Mouse (Mus musculus): ENCODE data around the gene Cxcl17.

Cxcl17 gene

DNA sequence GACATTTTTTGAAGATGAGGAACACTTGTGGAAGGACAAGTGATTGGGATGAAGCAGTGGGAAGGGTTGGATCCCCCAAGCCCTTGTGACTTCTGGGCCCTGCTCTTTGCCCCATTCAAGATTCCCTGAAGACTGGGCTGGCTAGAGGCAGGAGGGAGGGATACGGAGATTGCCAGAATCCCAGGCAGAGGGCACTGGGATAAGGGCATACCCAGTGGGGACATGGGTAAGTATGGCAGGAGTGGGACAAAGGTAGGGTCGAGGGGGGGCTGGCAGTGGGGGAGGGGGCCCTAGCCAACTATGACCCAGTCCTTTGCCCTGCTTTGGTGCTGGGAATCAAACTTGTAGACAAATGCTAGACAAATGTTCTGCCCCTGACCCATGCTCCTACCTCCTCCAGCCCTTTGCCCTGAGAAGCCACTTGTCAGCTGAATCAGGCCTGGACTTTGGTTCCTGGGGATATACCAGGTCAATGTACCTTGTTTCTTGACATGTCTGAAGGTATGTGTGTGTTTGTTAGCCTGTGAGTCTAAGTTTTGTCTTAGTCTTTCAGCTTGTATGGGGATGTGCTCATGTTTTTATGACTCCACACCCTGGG lies 20.7 kb downstream of the Cxcl17 start:
- no peak for ATAC-seq (ENCODE audit: low TSS enrichment)

DNA sequence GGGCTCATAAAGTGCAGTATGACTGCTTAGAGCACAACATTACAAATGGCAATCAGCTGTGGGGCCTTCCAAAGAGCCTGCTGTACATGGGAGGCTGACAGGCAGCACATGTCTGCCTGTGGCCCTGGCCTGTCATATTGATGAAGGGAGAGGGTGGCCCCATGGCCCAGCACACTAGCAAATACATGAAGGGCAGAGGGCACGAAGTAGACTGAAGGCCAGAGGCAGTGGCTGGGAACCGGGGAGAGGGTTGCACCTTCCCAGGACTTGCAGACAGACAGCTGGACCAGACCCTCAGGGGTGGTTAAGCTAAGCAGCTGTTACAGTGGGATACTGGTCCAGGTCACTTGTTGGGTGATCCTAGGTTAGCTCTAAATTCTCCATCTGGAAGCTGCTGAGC lies 21.7 kb downstream of the Cxcl17 start:
- ATAC-seq (ENCODE audit: low TSS enrichment) = no peak

DNA sequence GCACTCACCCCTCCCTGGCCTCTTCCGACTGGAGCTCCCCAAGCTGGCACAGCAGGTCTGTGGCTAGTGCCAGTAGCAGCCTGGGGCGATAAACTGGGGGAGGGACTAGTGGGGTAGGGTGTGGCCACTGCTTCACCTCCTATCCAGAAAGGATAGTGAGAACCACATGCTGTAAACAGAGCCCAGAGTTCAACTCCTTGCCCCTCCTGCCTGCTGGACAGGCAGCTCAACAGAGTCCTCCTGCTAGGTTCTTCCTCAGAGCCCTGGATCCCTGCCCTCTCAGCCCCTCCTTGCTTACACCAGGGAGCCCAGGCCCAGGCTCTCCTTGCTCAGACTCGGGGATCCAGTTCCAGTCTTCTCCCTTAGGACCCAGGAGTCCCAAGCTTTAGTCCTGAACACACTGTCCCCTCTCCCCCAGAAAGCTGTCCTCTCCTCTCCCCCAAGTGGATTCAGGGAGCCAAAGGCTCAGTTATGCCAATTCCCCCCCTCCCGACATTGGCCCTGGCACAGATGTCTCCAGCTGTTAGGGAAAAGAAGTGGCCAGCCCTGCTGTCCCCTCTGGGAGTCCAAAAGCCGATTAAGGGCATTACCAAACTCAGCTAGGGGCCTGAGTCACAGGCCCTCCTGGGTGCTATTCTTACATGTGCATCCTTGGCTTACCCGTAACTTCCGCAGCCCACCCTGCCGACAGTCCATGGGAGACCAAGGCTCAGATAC lies 22.5 kb downstream of the Cxcl17 start:
- ATAC-seq (ENCODE audit: low TSS enrichment) = peak; percentile 18

DNA sequence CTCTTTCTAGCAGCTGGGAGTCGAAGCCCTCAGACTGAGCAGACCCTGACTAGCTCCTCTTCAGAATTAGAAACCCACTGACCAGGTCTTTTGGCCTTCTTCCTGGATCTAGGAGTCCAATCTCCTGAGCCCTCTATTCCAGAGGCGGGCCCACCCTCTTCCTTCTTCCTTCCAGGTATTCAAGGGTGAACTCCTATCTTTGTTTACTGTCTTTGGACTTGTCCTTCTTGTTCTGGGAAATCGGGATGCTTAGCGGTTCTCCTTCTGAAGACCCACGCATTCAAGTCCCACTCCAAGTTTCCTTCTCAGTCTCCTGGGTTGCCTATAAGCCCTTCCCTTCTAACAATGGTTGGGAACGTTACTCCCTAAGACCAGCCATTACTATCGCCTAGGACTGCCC lies 23.8 kb downstream of the Cxcl17 start:
- ATAC-seq (ENCODE audit: low TSS enrichment) = no peak

DNA sequence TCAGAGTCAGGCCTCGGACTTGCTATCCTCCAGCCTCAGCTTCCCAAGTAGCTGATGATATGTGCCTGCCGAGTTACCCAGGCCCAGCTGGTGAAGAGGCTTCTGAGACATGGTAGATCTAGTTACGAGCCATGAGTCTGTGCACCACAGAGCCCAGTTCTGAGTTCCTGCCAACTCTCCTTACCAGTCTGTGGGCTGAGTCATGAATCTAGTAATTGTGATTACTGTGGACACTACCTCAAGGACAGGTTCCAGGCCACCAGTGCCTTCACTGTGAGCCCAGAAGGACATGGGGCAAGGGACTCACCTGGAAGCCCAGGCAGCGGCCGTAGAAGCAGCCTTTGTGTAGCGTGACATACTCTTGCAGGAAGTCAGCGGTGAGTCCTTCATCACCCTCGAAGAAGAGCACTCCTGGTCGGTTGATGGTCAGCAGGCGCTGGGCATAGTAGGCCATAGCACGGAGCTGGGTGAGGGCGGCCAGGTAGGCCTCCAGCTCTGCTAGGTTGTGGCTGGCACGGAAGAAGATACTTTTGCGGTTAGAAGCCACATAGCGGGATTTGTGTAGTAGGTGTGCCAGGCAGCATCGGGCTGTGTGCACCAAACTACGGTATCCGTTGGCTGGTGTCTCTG lies 24.8 kb downstream of the Cxcl17 start:
- ATAC-seq (ENCODE audit: low TSS enrichment) = no peak

DNA sequence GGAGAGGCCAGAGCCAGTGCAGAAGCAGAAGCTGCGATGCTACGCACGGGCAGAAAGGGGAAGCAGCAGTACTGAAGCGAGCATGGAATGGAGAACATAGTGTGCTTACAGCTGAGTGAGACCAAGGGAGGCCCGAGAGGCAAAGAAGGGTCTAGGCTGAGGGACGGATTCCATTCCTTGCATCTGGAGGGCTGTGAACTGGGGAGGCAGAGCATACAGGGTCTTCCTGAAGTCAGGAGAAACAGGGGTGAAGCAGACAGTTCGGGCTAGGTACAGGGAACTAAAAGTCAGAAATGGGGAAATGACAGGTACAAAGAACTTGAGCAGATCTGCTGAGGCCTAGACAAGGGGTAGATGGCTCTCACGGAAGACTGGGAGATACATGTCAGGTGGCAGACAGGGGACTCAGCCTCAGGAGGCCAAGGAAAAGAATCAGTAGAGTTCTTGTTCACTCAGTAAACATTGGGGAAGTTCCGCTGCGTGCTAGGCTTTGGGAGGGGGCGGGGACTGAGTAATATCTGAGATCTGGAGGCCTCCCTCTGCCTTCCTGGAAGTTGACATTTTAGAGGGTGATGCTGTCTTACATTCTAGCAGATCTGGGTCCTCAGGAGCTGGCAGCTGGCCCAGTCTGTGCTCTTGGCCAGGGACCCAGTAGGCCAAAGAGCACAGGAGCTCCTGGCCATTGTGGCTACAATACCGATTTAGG lies 26.7 kb downstream of the Cxcl17 start:
- ATAC-seq (ENCODE audit: low TSS enrichment) = no peak

DNA sequence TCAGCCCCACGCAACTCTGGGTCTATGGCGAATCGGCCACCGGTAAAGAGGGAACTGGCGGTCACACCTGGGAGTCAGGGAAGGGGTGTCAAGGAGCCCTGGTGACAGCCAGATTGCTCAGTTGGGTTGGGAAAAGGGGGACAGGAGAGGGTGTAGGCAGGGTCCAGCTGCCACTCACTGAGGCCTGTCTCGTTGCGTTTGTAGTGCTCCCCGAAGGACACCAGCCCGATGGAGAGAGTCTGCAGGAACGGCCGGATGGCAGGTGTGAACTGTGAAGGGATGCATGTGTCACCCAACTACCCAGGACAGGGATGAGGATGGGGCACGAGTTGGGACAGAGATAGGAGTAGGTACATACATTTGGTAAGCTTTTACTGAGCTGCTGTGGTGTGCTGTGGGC lies 27.4 kb downstream of the Cxcl17 start:
- no peak for ATAC-seq (ENCODE audit: low TSS enrichment)

DNA sequence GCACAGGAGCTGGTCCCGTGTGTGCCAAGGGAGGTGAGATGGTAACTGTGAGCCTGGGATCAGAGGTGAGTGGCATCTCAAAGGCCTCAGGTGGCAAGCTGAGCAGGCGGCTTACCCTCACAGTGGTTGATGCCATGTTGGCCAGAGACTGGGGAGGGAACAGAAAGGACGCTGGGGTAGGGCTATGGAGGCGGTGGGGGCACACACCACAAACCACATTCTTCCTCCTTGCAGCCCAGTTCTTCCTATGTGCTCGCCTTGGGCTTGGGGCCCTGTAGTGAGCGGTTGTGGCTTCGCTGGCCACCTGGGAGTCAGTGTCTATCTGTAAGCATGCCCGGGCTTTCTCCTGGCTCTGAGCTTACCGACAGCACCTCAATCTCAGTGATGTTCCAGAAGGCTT lies 27.9 kb downstream of the Cxcl17 start:
- no peak for ATAC-seq (ENCODE audit: low TSS enrichment)

DNA sequence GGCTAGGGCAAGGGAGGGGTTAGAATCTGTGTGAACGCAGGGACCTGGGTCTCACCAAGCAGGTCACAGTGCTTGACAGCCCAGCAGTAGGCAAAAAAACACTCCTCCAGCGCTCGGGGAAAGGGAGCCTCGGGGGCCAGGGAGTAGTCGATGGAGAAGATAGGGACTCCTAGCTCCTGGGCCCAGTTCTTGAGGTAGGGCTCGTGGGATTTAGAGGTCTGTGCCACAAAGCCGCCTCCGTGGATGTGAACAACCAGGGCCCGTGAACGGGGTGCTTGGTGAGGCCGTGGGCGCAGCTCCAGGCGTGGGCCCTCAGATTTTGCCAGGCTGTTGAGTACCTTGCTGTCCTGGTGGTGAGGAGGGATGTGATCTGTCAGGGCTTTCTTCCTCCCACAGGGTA lies 28.4 kb downstream of the Cxcl17 start:
- ATAC-seq (ENCODE audit: low TSS enrichment) = no peak

DNA sequence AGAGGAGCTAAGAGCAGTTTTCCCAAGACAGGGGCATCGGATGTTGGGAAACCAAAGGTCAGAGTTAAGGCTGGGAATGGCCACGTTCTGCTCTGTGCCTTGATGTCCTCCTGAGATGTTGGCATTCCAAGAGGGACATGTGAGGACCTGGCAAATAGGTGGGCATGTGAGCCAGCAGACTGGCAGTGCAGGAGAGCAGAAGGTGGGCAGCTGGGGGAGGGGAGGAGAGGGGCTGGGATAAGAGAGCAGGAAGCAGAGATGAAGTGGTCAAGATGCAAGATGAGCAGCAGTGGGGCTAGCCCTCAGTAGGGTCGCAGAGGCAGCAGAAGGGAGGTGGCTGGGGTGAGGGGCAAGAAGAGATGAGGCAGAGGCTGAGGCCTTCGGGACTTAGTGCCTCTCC lies 28.8 kb downstream of the Cxcl17 start:
- ATAC-seq (ENCODE audit: low TSS enrichment) = no peak

DNA sequence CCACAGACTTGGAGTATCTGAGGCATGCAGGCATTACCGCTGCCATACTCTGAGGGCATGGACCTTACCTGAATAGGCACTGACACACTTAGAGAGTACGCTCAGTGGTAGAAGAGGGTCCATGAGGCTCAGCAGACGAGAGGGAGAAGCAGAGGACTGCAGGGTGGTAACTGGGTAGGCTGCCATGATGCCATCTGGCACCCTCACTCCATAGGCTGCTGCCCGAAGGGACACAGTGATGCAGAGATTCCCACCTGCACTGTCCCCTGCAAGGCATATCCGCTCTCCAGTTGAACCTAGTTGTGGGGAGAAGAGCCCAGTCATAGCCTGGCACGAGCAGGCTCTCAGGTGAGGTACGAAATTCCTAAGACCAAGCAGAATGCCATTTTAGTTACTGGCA lies 29.3 kb downstream of the Cxcl17 start:
- ATAC-seq (ENCODE audit: low TSS enrichment) = no peak

DNA sequence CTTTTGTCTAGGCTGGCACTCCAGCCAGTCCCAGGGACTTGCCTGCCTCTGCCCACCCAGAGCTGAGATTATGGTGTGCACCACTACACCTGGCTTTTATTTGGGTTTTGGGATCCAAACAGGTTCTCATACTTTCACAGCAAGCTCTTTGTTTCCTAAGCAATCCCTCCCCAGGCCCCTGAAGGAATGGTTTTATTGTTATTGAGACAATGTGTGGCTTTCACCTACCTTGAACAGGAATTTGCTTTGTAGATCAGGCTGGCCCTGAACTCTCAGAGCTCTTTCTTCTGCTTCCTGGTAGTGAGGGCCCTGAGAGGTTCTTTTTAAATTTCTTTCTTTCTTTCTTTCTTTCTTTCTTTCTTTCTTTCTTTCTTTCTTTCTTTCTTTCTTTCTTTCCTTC lies 30.1 kb downstream of the Cxcl17 start:
- ATAC-seq (ENCODE audit: low TSS enrichment) = no peak

DNA sequence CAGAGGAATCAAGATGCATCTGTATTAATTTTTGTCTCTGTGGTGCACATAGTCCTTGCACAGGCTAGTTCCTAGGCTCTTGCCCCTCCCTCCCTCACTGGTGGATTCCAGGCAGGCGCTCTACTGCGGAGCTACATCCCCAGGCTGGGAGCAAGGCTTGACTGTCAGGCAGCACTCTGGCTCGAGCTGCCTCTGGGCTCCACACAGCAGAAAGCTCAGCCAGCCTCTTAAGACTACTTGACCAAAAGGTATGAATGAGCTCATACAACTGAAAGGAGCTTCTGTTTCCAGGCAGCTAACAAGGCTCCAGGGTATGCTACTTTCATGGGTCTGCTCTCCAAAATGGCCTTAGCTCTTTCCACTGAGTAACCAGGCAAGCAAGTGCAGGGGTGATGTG lies 31.4 kb downstream of the Cxcl17 start:
- no peak for ATAC-seq (ENCODE audit: low TSS enrichment)

DNA sequence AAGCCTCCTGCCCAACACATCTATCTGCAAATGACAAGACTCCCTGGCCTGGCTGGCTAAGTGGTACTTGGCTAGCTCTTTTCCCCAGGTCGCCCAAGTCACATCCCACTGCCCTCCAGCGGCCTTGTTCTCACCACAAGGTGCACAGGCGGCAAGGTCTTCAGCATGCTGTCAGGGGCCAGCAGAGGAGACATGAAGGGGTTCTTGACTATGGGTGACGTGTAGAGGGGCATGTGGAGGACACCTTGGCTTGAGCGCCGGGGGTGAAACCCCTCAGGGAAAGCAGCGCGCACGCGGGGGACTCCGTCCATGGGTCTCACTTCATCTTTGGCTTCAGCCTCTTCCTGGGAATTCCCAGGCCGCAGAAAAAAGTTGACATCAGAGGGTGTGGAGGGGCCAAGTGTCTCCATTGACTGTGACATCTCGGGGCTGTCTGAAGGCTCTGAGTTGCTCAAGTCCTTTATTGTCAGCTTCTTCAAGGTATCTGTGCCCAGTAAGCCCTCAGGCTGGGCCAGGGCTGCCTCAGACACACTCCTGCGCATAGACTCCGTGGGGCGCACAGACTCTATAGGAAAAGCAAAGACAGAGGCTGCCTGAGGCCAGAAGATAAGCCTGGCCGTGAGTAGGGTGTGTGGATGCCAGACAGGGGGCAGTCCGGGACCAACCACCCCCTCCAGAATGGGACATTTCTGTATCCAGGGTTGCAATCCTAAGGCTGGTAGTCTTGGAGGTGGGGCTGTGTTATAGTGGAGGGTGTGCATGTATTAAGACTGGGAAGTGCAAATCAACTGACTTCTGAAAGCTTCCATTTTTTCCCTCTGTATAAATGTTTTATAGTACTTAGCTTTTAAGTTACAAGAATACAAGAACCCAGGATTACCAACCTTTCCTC lies 32.0 kb downstream of the Cxcl17 start:
- no peak for ATAC-seq (ENCODE audit: low TSS enrichment)

DNA sequence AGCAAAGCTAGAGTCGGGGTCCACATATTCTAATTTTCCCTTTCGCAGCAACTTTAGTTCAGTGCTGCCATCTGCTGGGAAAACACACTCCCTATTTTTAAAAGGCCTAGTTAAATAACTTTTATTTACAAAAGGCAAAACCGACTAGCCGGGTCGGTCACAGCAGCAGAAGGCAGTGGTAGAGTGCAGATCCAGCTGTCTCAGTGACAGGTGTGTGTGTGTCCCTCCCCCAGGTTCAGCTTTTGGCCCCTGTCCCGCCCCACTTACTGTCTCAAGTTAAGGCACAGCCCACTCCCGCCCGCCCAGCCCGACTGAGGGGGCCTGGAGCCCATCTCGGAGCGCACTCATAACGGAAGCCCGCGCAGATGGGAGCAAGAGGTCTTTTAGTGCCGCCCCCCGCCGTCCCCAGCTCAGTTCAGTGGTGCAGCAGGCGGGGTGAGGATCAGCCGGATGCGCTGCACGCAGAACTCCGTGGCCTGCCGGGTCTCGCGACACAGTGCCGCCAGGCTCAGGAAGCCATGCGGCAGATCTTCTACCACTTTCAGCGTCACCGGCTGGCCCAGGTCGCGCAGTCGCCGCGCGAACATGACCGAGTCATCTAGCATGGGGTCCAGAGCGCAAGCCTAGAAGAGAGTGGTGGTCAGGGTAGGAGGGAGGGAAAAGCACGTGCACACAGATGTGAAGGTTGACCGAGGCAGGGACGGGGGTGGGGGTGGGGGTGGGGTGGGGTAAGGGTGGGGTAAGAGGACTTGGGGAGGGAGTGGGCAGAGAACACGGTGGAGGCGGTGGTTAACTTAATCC lies 32.9 kb downstream of the Cxcl17 start:
- ATAC-seq (ENCODE audit: low TSS enrichment) = no peak

DNA sequence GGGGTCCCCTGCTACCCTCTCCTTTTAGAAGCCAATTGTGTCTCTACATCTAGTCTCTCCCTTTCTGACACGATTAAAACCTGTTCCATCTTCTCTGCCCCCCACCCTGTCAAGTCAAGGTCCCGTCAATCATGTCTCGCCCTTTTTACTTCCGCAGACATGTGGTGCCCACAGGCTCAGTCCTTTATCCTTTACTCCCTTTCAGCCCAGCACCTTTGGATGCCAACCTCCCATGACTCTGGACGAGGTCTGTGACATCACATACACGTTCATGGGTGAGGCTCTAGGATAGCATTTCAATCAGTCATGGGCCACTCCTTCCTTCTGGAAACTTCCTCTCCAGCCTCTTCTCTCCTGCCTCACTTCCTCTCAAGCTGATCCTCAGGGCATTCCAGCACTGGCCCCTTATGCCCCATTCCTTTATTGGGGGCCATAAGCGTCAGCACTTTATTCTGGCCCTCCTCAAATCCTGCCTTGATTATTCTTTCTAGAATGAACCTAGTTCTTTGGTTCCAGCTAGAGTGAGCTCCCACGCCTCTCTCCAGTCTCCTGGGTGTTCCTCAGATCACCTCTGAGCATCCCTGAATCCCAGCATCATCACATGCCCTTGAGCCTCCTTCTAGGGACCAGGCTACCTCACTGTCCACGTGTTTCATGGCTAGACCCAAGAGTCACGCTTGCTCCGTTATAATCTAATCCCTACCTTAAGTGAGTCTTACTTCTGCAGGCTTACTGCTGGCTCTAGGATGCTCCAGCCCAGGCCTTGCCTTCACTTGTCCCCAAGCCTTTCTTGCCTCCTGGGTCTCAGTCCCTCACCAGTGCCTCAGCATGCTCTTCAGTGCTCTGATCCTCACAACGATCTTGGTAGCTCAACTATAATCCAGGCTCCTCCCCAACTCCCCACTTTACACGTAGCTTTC lies 34.2 kb downstream of the Cxcl17 start:
- no peak for ATAC-seq (ENCODE audit: low TSS enrichment)

DNA sequence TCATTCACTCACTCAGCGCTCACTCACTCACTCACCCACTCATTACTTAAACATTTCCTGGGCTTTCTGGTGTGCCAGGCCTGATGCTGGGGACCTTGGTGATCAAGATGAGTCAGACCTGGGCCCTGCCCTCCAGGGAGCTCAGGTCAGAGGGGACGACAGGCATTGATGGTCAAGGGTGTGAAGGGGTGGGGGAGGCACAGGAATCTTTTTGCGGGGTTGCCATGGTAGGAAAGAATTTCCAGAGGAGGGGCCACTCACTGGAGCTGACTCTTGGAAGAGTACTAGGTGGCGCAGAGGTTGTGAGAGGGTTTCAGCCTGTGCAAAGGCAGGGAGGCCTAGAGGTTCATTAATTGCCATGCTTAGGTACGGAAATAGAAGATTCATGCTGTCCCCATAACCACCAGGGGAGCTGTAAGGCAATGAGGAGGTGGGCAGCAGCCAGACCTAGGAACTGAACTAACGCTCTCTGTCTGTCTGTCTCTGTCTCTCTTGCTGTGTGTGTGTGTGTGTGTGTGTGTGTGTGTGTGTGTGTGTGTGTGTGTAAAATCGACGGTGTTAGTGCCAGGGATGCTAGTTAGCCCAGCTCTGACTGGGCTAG lies 35.5 kb downstream of the Cxcl17 start:
- ATAC-seq (ENCODE audit: low TSS enrichment) = peak; percentile 18; the same call in 1 of the 2 replicates

DNA sequence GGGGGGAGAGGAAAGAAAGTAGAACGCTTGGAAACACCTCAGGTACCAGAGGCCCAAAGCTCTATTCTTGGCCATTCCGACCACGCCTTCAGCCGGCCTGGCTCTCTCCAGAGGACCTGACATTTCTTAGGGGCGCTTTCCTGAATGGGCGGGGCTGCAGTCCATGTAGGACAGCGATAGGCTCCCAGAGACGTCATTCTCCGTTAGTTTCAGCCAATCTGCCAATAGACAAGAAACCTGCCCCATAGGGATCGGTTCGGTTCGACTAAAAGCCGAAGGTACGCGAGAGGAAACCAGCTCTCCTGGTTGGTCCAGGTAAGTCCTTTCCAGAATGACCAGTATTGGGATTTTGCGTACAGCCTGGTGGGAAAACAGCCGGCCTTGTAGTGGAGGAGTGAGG lies 36.1 kb downstream of the Cxcl17 start:
- ATAC-seq (ENCODE audit: low TSS enrichment) = peak; percentile 88

DNA sequence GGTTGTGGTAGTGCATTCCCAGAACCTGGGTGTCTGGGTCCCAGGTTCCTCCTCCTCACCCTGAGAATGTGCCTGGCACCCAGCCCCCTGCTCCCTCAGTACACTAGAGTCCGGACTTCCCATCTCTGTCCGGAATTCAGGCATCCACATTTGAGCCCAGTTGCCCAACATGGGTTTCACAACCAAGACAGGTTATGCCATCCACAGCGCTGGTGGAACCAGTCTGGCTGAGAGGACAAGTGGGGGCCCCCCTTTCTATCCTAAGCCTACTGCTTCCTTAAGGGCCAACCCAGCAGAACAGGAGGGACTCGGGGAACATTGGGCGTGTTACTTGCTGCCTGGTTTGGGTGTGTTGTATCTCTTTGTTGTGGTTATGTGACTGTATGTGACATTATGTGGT lies 40.2 kb downstream of the Cxcl17 start:
- no peak for ATAC-seq (ENCODE audit: low TSS enrichment)
